Mouse (Mus musculus): ENCODE data around the gene Tmtc1. TPM values are rescaled to one million over a fixed set of nuclear protein-coding genes. Genes with fewer than 3 reads are reported as not detected.

The Tmtc1 gene
- polyA plus RNA-seq, 1 experiment: 3.3 TPM

DNA sequence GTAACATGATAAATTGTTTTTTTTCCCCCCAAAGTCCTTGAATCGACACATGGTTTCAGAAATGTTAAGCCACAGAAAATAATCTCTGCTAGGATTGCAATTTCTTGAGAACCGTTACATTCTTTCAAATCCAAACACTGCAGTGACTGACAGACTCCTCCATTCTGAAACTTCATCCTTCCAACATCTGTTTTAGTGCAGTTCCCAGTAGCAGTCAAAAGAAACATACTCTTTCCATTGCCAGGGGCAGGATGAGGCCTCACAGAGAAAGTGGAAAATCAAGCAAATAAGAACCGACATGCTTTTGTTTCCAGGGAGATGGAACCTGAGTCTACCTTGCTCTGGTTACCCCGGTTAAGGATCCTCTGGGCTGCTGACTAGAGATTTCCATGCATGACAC lies 147.1 kb downstream of the Tmtc1 start:
- H3K4me1 ChIP-seq (ENCODE audit: control insufficient read depth, insufficient read depth, low read length): no peaks in the 10 kb centered on the region
- TF ChIP-seq CTCF (IDR thresholded peaks at IDR 0.05; ENCODE audit: low read depth, low read length) (no peak), POLR2A (IDR thresholded peaks at IDR 0.05; ENCODE audit: insufficient read depth, low read length) (no peak), EP300 (IDR thresholded peaks at IDR 0.05; ENCODE audit: insufficient read depth, low read depth, low read length) (no peak)
- H3K4me3 ChIP-seq (ENCODE audit: low read depth, low read length): no peak overlapping the region

DNA sequence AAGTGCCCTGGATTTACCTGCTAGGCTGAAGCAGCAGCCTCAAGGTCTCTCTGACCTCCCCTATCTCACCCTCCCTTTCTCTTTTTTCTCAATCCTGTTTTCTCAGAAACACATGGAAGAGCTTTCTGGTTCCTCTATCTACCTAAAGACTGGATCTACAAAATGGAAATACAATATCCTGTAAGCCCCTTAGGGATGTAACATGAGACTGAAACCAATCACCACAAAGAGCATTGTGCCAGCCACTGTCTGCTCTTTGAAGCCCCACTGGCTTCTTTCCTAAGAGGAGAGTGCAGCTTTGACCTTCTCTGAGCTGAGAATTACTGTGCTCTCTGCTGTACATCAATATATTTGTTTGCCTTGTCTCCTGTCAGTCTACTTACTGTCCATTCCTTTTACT lies 147.8 kb downstream of the Tmtc1 start:
- no peak overlapping the region for H3K27ac ChIP-seq (ENCODE audit: insufficient read depth, low read length)

More for the DNA sequence above, 147.1 kb downstream of the Tmtc1 start:
- Histone ChIP-seq H3K9me3 (replicated peaks; ENCODE audit: control insufficient read depth, insufficient read depth, low read length, poor library complexity, severe bottlenecking) (no peaks in the 10 kb centered on the region), H3K36me3 (ENCODE audit: control insufficient read depth, insufficient read depth, low read length, poor library complexity, severe bottlenecking) (no peaks in the 10 kb centered on the region), H3K27ac (ENCODE audit: insufficient read depth, low read length) (no peak overlapping the region), H3K9ac (ENCODE audit: low read depth, poor library complexity, severe bottlenecking) (no peak overlapping the region), H3K27me3 (ENCODE audit: control insufficient read depth, insufficient read depth, low read length, poor library complexity, severe bottlenecking) (no peaks in the 10 kb centered on the region)

GRCm38 (mm10) chr6:148294506-148294905 lies 149.7 kb downstream of the Tmtc1 start:
- no peaks in the 10 kb centered on the region for H3K27me3 ChIP-seq (ENCODE audit: control insufficient read depth, insufficient read depth, low read length, poor library complexity, severe bottlenecking)
- H3K9me3 ChIP-seq (replicated peaks; ENCODE audit: control insufficient read depth, insufficient read depth, low read length, poor library complexity, severe bottlenecking): no peaks in the 10 kb centered on the region
- TF ChIP-seq POLR2A (IDR thresholded peaks at IDR 0.05; ENCODE audit: insufficient read depth, low read length) (no peak), EP300 (IDR thresholded peaks at IDR 0.05; ENCODE audit: insufficient read depth, low read depth, low read length) (peak; percentile 93), CTCF (IDR thresholded peaks at IDR 0.05; ENCODE audit: low read depth, low read length) (no peak)
- H3K9ac ChIP-seq (ENCODE audit: low read depth, poor library complexity, severe bottlenecking): no peak overlapping the region
- H3K36me3 ChIP-seq (ENCODE audit: control insufficient read depth, insufficient read depth, low read length, poor library complexity, severe bottlenecking): no peaks in the 10 kb centered on the region
- H3K4me3 ChIP-seq (ENCODE audit: low read depth, low read length): no peak overlapping the region
- no peak overlapping the region for H3K27ac ChIP-seq (ENCODE audit: insufficient read depth, low read length)
- H3K4me1 ChIP-seq (ENCODE audit: control insufficient read depth, insufficient read depth, low read length): no peaks in the 10 kb centered on the region

More for the DNA sequence above, 147.8 kb downstream of the Tmtc1 start:
- no peaks in the 10 kb centered on the region for H3K27me3 ChIP-seq (ENCODE audit: control insufficient read depth, insufficient read depth, low read length, poor library complexity, severe bottlenecking)
- H3K4me1 ChIP-seq (ENCODE audit: control insufficient read depth, insufficient read depth, low read length): no peaks in the 10 kb centered on the region
- no peaks in the 10 kb centered on the region for H3K36me3 ChIP-seq (ENCODE audit: control insufficient read depth, insufficient read depth, low read length, poor library complexity, severe bottlenecking)
- H3K9ac ChIP-seq (ENCODE audit: low read depth, poor library complexity, severe bottlenecking): no peak overlapping the region
- no peak overlapping the region for H3K4me3 ChIP-seq (ENCODE audit: low read depth, low read length)
- no peaks in the 10 kb centered on the region for H3K9me3 ChIP-seq (replicated peaks; ENCODE audit: control insufficient read depth, insufficient read depth, low read length, poor library complexity, severe bottlenecking)
- TF ChIP-seq EP300 (IDR thresholded peaks at IDR 0.05; ENCODE audit: insufficient read depth, low read depth, low read length): no peak
- TF ChIP-seq POLR2A (IDR thresholded peaks at IDR 0.05; ENCODE audit: insufficient read depth, low read length): no peak
- no peak for TF ChIP-seq CTCF (IDR thresholded peaks at IDR 0.05; ENCODE audit: low read depth, low read length)

DNA sequence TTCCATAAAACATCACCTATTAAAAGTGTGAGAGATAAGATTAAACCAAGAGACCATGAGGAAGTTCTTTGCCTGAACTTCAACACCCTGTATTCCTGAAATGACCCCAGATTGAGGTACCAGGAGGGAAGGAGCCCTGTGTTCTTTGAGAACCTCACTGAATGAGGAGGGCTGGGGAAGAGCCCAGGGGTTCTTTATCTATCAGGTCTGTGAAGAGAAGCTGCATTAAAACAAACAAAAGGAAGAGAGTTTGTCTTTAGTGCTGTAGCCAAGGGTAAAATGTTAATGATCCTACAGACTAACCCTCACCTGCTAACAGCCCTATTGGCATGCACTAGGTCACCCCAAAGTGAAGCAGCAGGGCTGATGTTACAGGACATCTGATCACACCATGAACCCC lies 153.3 kb downstream of the Tmtc1 start:
- H3K27ac ChIP-seq (ENCODE audit: insufficient read depth, low read length): no peak overlapping the region
- H3K9ac ChIP-seq (ENCODE audit: low read depth, poor library complexity, severe bottlenecking): no peak overlapping the region
- H3K27me3 ChIP-seq (ENCODE audit: control insufficient read depth, insufficient read depth, low read length, poor library complexity, severe bottlenecking): no peaks in the 10 kb centered on the region
- H3K4me3 ChIP-seq (ENCODE audit: low read depth, low read length): no peak overlapping the region
- H3K9me3 ChIP-seq (replicated peaks; ENCODE audit: control insufficient read depth, insufficient read depth, low read length, poor library complexity, severe bottlenecking): no peaks in the 10 kb centered on the region
- H3K36me3 ChIP-seq (ENCODE audit: control insufficient read depth, insufficient read depth, low read length, poor library complexity, severe bottlenecking): no peaks in the 10 kb centered on the region
- no peaks in the 10 kb centered on the region for H3K4me1 ChIP-seq (ENCODE audit: control insufficient read depth, insufficient read depth, low read length)
- TF ChIP-seq EP300 (IDR thresholded peaks at IDR 0.05; ENCODE audit: insufficient read depth, low read depth, low read length) (no peak), CTCF (IDR thresholded peaks at IDR 0.05; ENCODE audit: low read depth, low read length) (no peak), POLR2A (IDR thresholded peaks at IDR 0.05; ENCODE audit: insufficient read depth, low read length) (no peak)

DNA sequence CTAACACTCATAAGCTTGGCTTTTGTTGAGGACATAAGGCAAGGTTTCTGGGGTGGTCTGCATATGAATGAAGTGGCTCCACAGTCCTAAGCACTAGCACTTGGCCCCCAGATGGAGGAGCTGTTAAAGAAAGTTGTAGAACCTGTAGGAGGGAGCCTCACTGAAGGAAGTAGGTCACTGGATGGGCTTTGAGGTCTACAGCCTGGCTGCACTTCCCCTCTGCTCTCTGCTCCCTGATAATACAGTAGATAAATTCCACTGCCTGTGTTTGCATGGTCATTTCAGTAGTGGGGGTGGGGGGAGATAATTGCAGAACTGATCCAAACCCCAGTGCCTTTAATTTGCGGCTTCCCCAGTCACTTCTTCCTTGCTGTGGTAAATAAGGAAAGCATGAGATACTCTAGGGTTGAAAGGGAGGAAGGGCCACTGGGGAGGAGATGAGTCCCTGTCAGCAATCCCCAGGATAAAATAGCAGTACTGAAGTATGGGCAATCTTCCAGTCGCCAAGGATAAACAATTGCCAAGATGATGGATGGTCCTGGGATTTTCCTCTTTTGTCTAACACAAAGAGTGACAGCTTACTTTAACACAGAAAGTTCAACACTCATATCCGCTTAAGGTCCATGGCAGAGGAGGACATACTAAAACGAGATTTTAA lies 160.8 kb downstream of the Tmtc1 start:
- no peaks in the 10 kb centered on the region for H3K27me3 ChIP-seq (ENCODE audit: control insufficient read depth, insufficient read depth, low read length, poor library complexity, severe bottlenecking)
- no peak overlapping the region for H3K27ac ChIP-seq (ENCODE audit: insufficient read depth, low read length)
- no peaks in the 10 kb centered on the region for H3K36me3 ChIP-seq (ENCODE audit: control insufficient read depth, insufficient read depth, low read length, poor library complexity, severe bottlenecking)
- TF ChIP-seq EP300 (IDR thresholded peaks at IDR 0.05; ENCODE audit: insufficient read depth, low read depth, low read length) (no peak), CTCF (IDR thresholded peaks at IDR 0.05; ENCODE audit: low read depth, low read length) (no peak), POLR2A (IDR thresholded peaks at IDR 0.05; ENCODE audit: insufficient read depth, low read length) (no peak)
- H3K4me3 ChIP-seq (ENCODE audit: low read depth, low read length): no peak overlapping the region
- H3K4me1 ChIP-seq (ENCODE audit: control insufficient read depth, insufficient read depth, low read length): no peaks in the 10 kb centered on the region
- H3K9me3 ChIP-seq (replicated peaks; ENCODE audit: control insufficient read depth, insufficient read depth, low read length, poor library complexity, severe bottlenecking): no peaks in the 10 kb centered on the region
- no peak overlapping the region for H3K9ac ChIP-seq (ENCODE audit: low read depth, poor library complexity, severe bottlenecking)

- H3K36me3 ChIP-seq (ENCODE audit: control insufficient read depth, insufficient read depth, low read length, poor library complexity, severe bottlenecking): no peaks in the 10 kb centered on the region
- H3K27me3 ChIP-seq (ENCODE audit: control insufficient read depth, insufficient read depth, low read length, poor library complexity, severe bottlenecking): no peaks in the 10 kb centered on the region
- no peak overlapping the region for H3K27ac ChIP-seq (ENCODE audit: insufficient read depth, low read length)
- no peaks in the 10 kb centered on the region for H3K4me1 ChIP-seq (ENCODE audit: control insufficient read depth, insufficient read depth, low read length)
- no peak overlapping the region for H3K9ac ChIP-seq (ENCODE audit: low read depth, poor library complexity, severe bottlenecking)
- no peaks in the 10 kb centered on the region for H3K9me3 ChIP-seq (replicated peaks; ENCODE audit: control insufficient read depth, insufficient read depth, low read length, poor library complexity, severe bottlenecking)
- TF ChIP-seq EP300 (IDR thresholded peaks at IDR 0.05; ENCODE audit: insufficient read depth, low read depth, low read length) (no peak), POLR2A (IDR thresholded peaks at IDR 0.05; ENCODE audit: insufficient read depth, low read length) (no peak), CTCF (IDR thresholded peaks at IDR 0.05; ENCODE audit: low read depth, low read length) (no peak)
- H3K4me3 ChIP-seq (ENCODE audit: low read depth, low read length): no peak overlapping the region
Observed at GRCm38 (mm10) chr6:148279240-148279639, 164.9 kb downstream of the Tmtc1 start.

Measured in ES-Bruce4 (cell line).